Mouse (Mus musculus): ENCODE data around the gene BC049730. TPM values are rescaled to one million over a fixed set of nuclear protein-coding genes. Genes with fewer than 3 reads are reported as not detected.

The BC049730 gene
- polyA plus RNA-seq, 1 experiment from 2014 or later: not detected

Other genes starting within 250 kb of the BC049730 start
- gene Plaur, start 246.8 kb upstream of the BC049730 start, polyA plus RNA-seq (2015; fragmentation: Nextera tagmentation; extraction: Ambion mirVana): 8.1 and 10.1 TPM in 2 replicates
- 5.0 and 6.3 TPM in 2 replicates for gene Cadm4, start 227.2 kb upstream of the BC049730 start, polyA plus RNA-seq (2015; fragmentation: Nextera tagmentation; extraction: Ambion mirVana)
- gene Zfp428, start 202.2 kb upstream of the BC049730 start, polyA plus RNA-seq (2015; fragmentation: Nextera tagmentation; extraction: Ambion mirVana): 40.8 and 44.3 TPM in 2 replicates
- 0.32 TPM in 2 replicates for gene AC161166.1, start 196.8 kb upstream of the BC049730 start, polyA plus RNA-seq (2015; fragmentation: Nextera tagmentation; extraction: Ambion mirVana)
- 8.2 and 8.3 TPM in 2 replicates for gene Irgq, start 178.6 kb upstream of the BC049730 start, polyA plus RNA-seq (2015; fragmentation: Nextera tagmentation; extraction: Ambion mirVana)
- gene Pinlyp, start 163.1 kb upstream of the BC049730 start, polyA plus RNA-seq (2015; fragmentation: Nextera tagmentation; extraction: Ambion mirVana): 5.1 and 7.8 TPM in 2 replicates
- gene Xrcc1, start 163.0 kb upstream of the BC049730 start, polyA plus RNA-seq (2015; fragmentation: Nextera tagmentation; extraction: Ambion mirVana): 110 and 125 TPM in 2 replicates
- 28.0 and 28.7 TPM in 2 replicates for gene Ethe1, start 121.7 kb upstream of the BC049730 start, polyA plus RNA-seq (2015; fragmentation: Nextera tagmentation; extraction: Ambion mirVana)
- 5.2 and 6.4 TPM in 2 replicates for gene Zfp575, start 121.6 kb upstream of the BC049730 start, polyA plus RNA-seq (2015; fragmentation: Nextera tagmentation; extraction: Ambion mirVana)
- gene Phldb3, start 98.5 kb upstream of the BC049730 start, polyA plus RNA-seq (2015; fragmentation: Nextera tagmentation; extraction: Ambion mirVana): 1.4 and 1.7 TPM in 2 replicates
- gene Lypd3, start 72.7 kb upstream of the BC049730 start, polyA plus RNA-seq (2015; fragmentation: Nextera tagmentation; extraction: Ambion mirVana): 125 and 128 TPM in 2 replicates
- not detected in 2 replicates for gene Tex101, start 32.6 kb upstream of the BC049730 start, polyA plus RNA-seq (2015; fragmentation: Nextera tagmentation; extraction: Ambion mirVana)
- not detected in 2 replicates for gene Gm4763, start 17.7 kb downstream of the BC049730 start, polyA plus RNA-seq (2015; fragmentation: Nextera tagmentation; extraction: Ambion mirVana)
- gene Cd177, start 51.1 kb downstream of the BC049730 start, polyA plus RNA-seq (2015; fragmentation: Nextera tagmentation; extraction: Ambion mirVana): 0.23 and 0.25 TPM in 2 replicates
- 0.17 and 0.37 TPM in 2 replicates for gene Ceacam10, start 68.0 kb downstream of the BC049730 start, polyA plus RNA-seq (2015; fragmentation: Nextera tagmentation; extraction: Ambion mirVana)
- 12.0 and 12.4 TPM in 2 replicates for gene Gm9844, start 153.0 kb downstream of the BC049730 start, polyA plus RNA-seq (2015; fragmentation: Nextera tagmentation; extraction: Ambion mirVana)
- not detected in 2 replicates for gene Lypd4, start 160.7 kb downstream of the BC049730 start, polyA plus RNA-seq (2015; fragmentation: Nextera tagmentation; extraction: Ambion mirVana)
- not detected in 2 replicates for gene Dmrtc2, start 160.8 kb downstream of the BC049730 start, polyA plus RNA-seq (2015; fragmentation: Nextera tagmentation; extraction: Ambion mirVana)
- 2,364 and 2,933 TPM in 2 replicates for gene Rps19, start 175.1 kb downstream of the BC049730 start, polyA plus RNA-seq (2015; fragmentation: Nextera tagmentation; extraction: Ambion mirVana)
- 0.72 and 0.78 TPM in 2 replicates for gene Cd79a, start 188.1 kb downstream of the BC049730 start, polyA plus RNA-seq (2015; fragmentation: Nextera tagmentation; extraction: Ambion mirVana)
- 110 and 122 TPM in 2 replicates for gene Arhgef1, start 193.7 kb downstream of the BC049730 start, polyA plus RNA-seq (2015; fragmentation: Nextera tagmentation; extraction: Ambion mirVana)
- gene Gm4881, start 235.3 kb downstream of the BC049730 start, polyA plus RNA-seq (2015; fragmentation: Nextera tagmentation; extraction: Ambion mirVana): not detected in 2 replicates

Data from limb, embryonic 15.5 days (tissue).